Mouse (Mus musculus): ENCODE data around the gene Krtap5-4.

DNA sequence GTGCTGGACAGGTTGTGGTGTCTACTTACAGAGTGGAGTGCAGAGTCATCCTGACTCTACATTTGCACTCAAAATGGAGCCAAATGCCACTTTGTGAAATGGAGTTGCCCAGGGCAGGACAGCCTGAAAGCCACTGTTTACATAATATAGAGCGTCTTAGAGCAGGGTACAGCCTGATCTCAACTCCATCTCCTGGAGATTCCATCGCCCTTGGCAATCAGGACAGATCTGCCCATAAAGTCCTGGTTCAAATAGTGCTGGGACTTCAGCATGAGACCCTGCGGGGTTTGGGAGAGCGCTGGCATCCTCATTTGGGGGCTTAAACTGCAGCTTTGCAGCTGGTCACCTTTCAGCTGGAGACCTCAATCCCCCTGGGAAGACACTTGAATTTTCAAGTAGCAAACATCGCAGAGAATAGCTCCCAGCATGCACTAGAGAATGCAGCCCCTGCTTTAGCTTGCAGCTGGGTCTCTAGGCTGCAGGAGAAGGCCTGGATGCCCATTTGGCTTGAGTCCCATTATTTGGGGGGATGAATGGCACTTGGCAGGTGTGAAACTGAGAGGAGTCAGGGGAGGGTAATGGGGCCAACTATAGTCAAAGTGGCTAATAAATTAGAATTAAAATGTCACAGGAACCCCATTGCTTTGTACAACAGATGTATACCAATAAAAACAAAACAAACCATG lies 11.4 kb downstream of the Krtap5-4 start:
- TF ChIP-seq SIN3A (IDR thresholded peaks at IDR 0.05; ENCODE audit: low read length) (no peak), EP300 (IDR thresholded peaks at IDR 0.05; ENCODE audit: low read length) (no peak), ZNF384 (IDR thresholded peaks at IDR 0.05; ENCODE audit: low read depth, low read length) (no peak), JUND (conservative IDR thresholded peaks at IDR 0.05; ENCODE audit: low read depth, low read length) (no peak), ZKSCAN1 (IDR thresholded peaks at IDR 0.05; ENCODE audit: borderline replicate concordance, low read depth, low read length) (no peak), CTCF (conservative IDR thresholded peaks at IDR 0.05 in 1 of 2, IDR thresholded peaks at IDR 0.05 in 1 of 2; ENCODE audit: low read depth in 2 of 2, low read length in 2 of 2) (no peak), MAFK (IDR thresholded peaks at IDR 0.05; ENCODE audit: insufficient replicate concordance, low read length) (no peak), MXI1 (IDR thresholded peaks at IDR 0.05; ENCODE audit: low read depth, low read length) (no peak), POLR2A (IDR thresholded peaks at IDR 0.05; ENCODE audit: low read depth, low read length) (no peak), NRF1 (IDR thresholded peaks at IDR 0.05; ENCODE audit: low read depth, low read length) (no peak), SMC3 (IDR thresholded peaks at IDR 0.05; ENCODE audit: low read depth, low read length) (no peak)

Measured in CH12.LX (cell line).